Mouse (Mus musculus): ENCODE results near the gene Hoxb6. TPM values are rescaled to one million over a fixed set of nuclear protein-coding genes. Genes with fewer than 3 reads are reported as not detected.

Hoxb6 gene
- total RNA-seq (2012; rRNA removed): 0.34 and 1.1 TPM in 2 replicates
- total RNA-seq (2014; rRNA removed): 0.12 TPM in 1 of 2 replicates, not detected in the other
- polyA plus RNA-seq (2012; ENCODE audit: insufficient read length, low read depth): 0.31 and 0.53 TPM in 2 replicates

DNA sequence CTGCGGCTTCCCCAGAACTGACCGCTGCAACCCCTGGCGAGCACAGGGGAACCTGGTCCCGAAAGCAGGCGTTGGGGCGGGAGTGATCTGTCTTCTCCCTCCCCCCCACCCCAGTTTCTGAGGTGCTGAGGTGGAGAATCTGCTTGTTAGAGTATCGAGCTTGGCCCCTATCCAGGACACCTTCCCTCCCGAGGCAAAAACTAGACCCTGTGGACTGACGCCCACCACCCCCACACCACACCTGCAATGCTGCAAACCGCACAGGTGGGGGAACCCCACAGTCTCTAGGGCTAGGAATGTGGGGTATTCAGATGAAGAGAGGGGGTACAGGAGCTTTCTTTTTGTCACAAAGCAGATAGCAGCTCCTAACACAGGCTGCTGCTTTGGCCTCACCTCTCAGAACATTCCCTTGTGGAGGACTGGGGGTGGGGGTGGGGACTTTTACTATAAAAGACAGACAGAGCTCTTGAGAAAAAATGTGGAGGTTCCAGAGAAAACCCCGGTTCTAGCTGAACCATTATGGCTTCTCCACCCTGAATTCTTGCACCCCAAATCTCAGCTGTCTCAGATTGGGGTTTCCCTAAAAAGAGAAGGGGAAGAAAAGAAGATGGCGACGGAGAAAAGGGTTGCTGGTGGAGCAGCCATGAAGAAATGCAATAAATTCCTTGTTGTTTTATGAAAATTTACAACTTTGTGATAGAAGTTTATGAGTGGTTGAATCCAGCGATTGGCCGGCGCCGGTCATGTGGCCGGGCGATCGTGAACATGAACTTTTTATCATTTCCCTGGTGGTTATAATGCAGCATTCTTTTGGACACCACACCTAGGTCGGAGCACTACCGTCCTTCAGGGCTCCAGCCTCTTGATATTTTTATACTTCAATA, at the start of gene Hoxb6:
TSS of gene Hoxb6 (plus strand) at position 796 of the 884 bp plus-strand sequence.
- TF ChIP-seq USF2 (conservative IDR thresholded peaks at IDR 0.05; ENCODE audit: low read depth, low read length) (peak; percentile 51; the same call in 1 of the 2 replicates), USF1 (IDR thresholded peaks at IDR 0.05; ENCODE audit: low read depth, low read length) (peak; percentile 77), SIN3A (IDR thresholded peaks at IDR 0.05; ENCODE audit: low read length) (0 out of 2 replicates have a peak, but pooled peaks have one; percentile 16), MEF2A (IDR thresholded peaks at IDR 0.05; ENCODE audit: borderline replicate concordance, low read depth, low read length) (no peak), MXI1 (IDR thresholded peaks at IDR 0.05; ENCODE audit: low read depth, low read length) (peak; percentile 18; the same call in 1 of the 2 replicates)
- Histone ChIP-seq H3K27me3 (replicated peaks) (peaks cover 92% of the 10 kb centered on the region), H3K4me3 (replicated peaks in 1 of 3; ENCODE audit: low read depth in 2 of 3, low read length in 2 of 3, poor library complexity in 1 of 3) (peak within 1 kb of the TSS; percentile 38 to 62 (median 53)), H3K36me3 (replicated peaks in 1 of 2; ENCODE audit: control insufficient read depth in 1 of 2, insufficient read depth in 1 of 2, low read length in 1 of 2) (no peaks in the 10 kb centered on the region), H3K79me2 (replicated peaks; ENCODE audit: control insufficient read depth, extremely low read depth, insufficient read depth, poor library complexity, severe bottlenecking) (no peaks in the 10 kb centered on the region), H3K4me1 (ENCODE audit: control insufficient read depth in 1 of 2, insufficient read depth in 2 of 2) (peaks cover 2 to 35% of the 10 kb centered on the region in 2 experiments; a peak in 2 of 4 replicates), H3K9me3 (replicated peaks; ENCODE audit: low read length) (peaks cover 3% of the 10 kb centered on the region), H3K9ac (ENCODE audit: insufficient read depth, low read depth) (peak within 1 kb of the TSS; percentile 82), H3K27ac (ENCODE audit: insufficient read depth, low read depth) (no peak within 1 kb of the TSS), H3K4me2 (ENCODE audit: insufficient read depth, low read depth, poor library complexity, severe bottlenecking) (peak within 1 kb of the TSS; percentile 91)
- in situ Hi-C loops (cut with MboI; ENCODE audit: low pct_ligation_motif_present, low pct_unique_long_range_greater_than_20kb, low sequenced_read_pairs) (loop anchor here (10.0 kb wide), 1 partner anchor 573 kb away; no protein-coding TSS in a partner anchor), dilution Hi-C loops (cut with MboI; ENCODE audit: extremely low pct_ligation_motif_present, extremely low pct_unique_long_range_greater_than_20kb, low sequenced_read_pairs) (no loop called here)
- DNase-seq (ENCODE audit: extremely low read depth): no peak

DNA sequence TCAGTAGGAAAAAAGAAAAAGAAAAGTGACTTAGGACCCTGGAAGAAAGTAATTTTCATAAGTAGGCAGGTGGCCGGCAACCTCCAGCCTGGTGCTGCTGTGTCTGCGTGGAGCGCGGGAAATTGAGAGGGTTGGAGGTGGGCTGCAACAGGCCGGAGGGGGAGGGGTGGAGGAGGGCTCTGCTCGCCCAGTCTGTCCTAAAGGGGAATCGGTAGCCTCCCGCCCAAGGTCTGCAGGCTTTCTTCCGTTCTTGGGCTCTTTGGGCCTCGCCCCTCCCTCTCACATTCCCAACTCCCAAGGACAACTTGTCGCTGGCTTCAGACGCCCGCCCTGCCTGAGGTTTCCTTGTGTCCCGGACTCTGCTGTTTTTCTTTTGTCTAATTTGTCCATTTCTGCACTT, 41.4 kb upstream of the Hoxb6 start:
- Histone ChIP-seq H3K4me3 (replicated peaks in 1 of 3; ENCODE audit: low read depth in 2 of 3, low read length in 2 of 3, poor library complexity in 1 of 3) (no peak overlapping the region), H3K9ac (ENCODE audit: insufficient read depth, low read depth) (no peak overlapping the region), H3K4me2 (ENCODE audit: insufficient read depth, low read depth, poor library complexity, severe bottlenecking) (no peak overlapping the region), H3K9me3 (replicated peaks; ENCODE audit: low read length) (no peaks in the 10 kb centered on the region), H3K79me2 (replicated peaks; ENCODE audit: control insufficient read depth, extremely low read depth, insufficient read depth, poor library complexity, severe bottlenecking) (no peaks in the 10 kb centered on the region), H3K27ac (ENCODE audit: insufficient read depth, low read depth) (no peak overlapping the region), H3K36me3 (replicated peaks in 1 of 2; ENCODE audit: control insufficient read depth in 1 of 2, insufficient read depth in 1 of 2, low read length in 1 of 2) (no peaks in the 10 kb centered on the region), H3K27me3 (replicated peaks) (peaks cover 85% of the 10 kb centered on the region), H3K4me1 (ENCODE audit: control insufficient read depth in 1 of 2, insufficient read depth in 2 of 2) (no peaks in the 10 kb centered on the region)
- dilution Hi-C loops (cut with MboI; ENCODE audit: extremely low pct_ligation_motif_present, extremely low pct_unique_long_range_greater_than_20kb, low sequenced_read_pairs): no loop called here
- in situ Hi-C loops (cut with MboI; ENCODE audit: low pct_ligation_motif_present, low pct_unique_long_range_greater_than_20kb, low sequenced_read_pairs): no loop called here
- TF ChIP-seq MAX (IDR thresholded peaks at IDR 0.05; ENCODE audit: low read length): no peak
- no peak for TF ChIP-seq KAT2A (IDR thresholded peaks at IDR 0.05; ENCODE audit: insufficient replicate concordance, low read length)
- TF ChIP-seq ZNF384 (IDR thresholded peaks at IDR 0.05; ENCODE audit: low read depth, low read length): no peak
- TF ChIP-seq JUN (IDR thresholded peaks at IDR 0.05; ENCODE audit: insufficient read depth, low read depth, low read length): no peak
- no peak for TF ChIP-seq MYC (IDR thresholded peaks at IDR 0.05; ENCODE audit: low read depth, low read length)
- TF ChIP-seq SIN3A (IDR thresholded peaks at IDR 0.05; ENCODE audit: low read length): no peak
- DNase-seq (ENCODE audit: extremely low read depth): no peak
